Mouse (Mus musculus) kidney, postnatal 0 days (tissue): ENCODE measurements at regions not wholly inside any gene's neighbourhood (a gene's known extent, or its start where the extent isn't known, plus 50 kb on each side); places are given as distances from the start of the nearest gene placed in this dataset.

ENCODE experiments used
- ATAC-seq: fragments of 200-750 bp; cut with Nextera tagmentation; replicated peaks from 2 replicates; pipeline ENCODE4 v1.8.0; 2017; ENCODE audit warnings: low read depth, moderate number of reproducible peaks, moderate TSS enrichment, moderate library complexity; ENCODE audit not compliant: low FRiP score
- DNase-seq: peaks from one replicate; pipeline ENCODE4 v3.0.0-alpha.2; 2016; ENCODE audit warnings: low spot score
- H3K27ac ChIP-seq: fragments of 300-500 bp; sonication (generic); 2 replicates; pipeline ENCODE4 v1.5.1; 2014; ENCODE audit warnings: mild to moderate bottlenecking
- H3K27me3 ChIP-seq: fragments of 300-500 bp; sonication (generic); 2 replicates; pipeline ENCODE4 v1.6.1; 2014; ENCODE audit warnings: low read length, mixed read lengths; ENCODE audit not compliant: insufficient read depth
- H3K36me3 ChIP-seq: fragments of 300-500 bp; sonication (generic); 2 replicates; pipeline ENCODE4 v1.6.1; 2014; ENCODE audit warnings: low read length, mixed read lengths; ENCODE audit not compliant: insufficient read depth
- H3K4me1 ChIP-seq: fragments of 300-500 bp; sonication (generic); replicated peaks from 2 replicates; pipeline ENCODE4 v1.6.1; 2014; ENCODE audit warnings: antibody characterized with exemption, low read length, mixed read lengths; ENCODE audit not compliant: insufficient read depth
- H3K4me2 ChIP-seq: fragments of 300-500 bp; sonication (generic); 2 replicates; pipeline ENCODE4 v1.6.1; 2014; ENCODE audit warnings: mild to moderate bottlenecking, low read length, moderate library complexity, mixed read lengths
- H3K4me3 ChIP-seq: fragments of 300-500 bp; sonication (generic); replicated peaks from 2 replicates; pipeline ENCODE4 v1.5.1; 2014; ENCODE audit warnings: low read depth, low read length
- H3K9ac ChIP-seq: fragments of 300-500 bp; sonication (generic); 2 replicates; pipeline ENCODE4 v1.6.1; 2014; ENCODE audit warnings: low read depth, low read length
- H3K9me3 ChIP-seq: fragments of 300-500 bp; sonication (generic); replicated peaks from 2 replicates; pipeline ENCODE4 v1.6.1; 2016; ENCODE audit warnings: low read length, inconsistent platforms, mixed read lengths
- CTCF ChIP-seq: IDR thresholded peaks from 2 replicates; pipeline ENCODE4 v1.5.1; 2016; ENCODE audit warnings: antibody characterized with exemption, low read depth, mild to moderate bottlenecking, moderate library complexity
- WGBS: fragments of 180-500 bp; shearing (Covaris S2); extraction: QIAGEN DNeasy Blood & Tissue Kit; methylation state at CpG from one replicate; pipeline ENCODE4 v1.1.7; 2014; 5-methylcytosine and 5-hydroxymethylcytosine counted together

DNA sequence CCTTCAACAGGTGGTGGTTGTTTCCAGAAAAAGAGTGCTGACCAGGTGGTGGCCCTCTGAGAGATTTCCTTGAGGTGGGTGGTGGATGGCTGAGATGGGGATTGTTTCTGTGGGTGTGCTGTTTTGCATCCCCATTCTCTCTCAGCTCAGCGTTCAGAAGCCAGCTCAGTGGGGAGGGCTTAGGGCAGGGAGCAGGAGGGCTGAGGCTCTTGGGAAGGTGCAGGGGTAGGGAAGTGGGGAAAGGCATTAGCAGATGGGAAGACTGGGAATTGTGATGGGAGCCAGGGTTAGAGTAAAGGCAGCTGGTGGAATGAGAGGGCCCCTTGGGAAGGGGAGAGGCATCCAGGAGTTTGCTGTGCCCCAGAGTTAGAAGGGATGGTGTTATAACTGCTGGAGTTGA lies 72.3 kb upstream of the Gjb5 start:
- Histone ChIP-seq H3K27ac (no peak overlapping the region), H3K4me1 (no peaks in the 10 kb centered on the region), H3K4me2 (no peak overlapping the region), H3K27me3 (no peaks in the 10 kb centered on the region), H3K36me3 (no peaks in the 10 kb centered on the region), H3K4me3 (no peak overlapping the region), H3K9ac (no peak overlapping the region), H3K9me3 (no peaks in the 10 kb centered on the region)
- ATAC-seq (no peak), DNase-seq (no peak)
- 0% methylated on average over 1 of the region's 1 CpGs for WGBS
- TF ChIP-seq CTCF = no peak

DNA sequence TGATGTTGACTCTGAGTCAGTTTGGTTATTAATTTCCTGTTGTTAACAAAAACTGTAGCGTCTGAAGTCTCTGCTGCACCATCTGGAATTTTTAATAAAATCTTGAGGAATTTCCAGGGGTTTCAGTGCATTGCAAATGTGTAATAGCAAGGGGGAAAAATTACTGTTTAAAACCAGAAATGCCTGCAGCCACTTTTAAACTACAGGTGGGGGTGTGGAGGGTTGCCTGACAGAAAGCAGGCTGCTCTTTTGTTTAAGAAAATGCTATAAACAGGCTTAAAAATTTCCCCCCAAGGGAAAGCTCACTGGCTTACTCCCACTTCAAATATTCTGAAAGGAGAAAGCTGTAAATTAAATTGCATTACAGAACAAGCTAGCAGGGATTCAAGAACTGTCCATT lies 71.8 kb upstream of the Gjb5 start:
- peak; percentile 32 for DNase-seq
- no peak for ATAC-seq
- TF ChIP-seq CTCF = no peak
- Histone ChIP-seq H3K9me3 (no peaks in the 10 kb centered on the region), H3K4me2 (no peak overlapping the region), H3K4me1 (no peaks in the 10 kb centered on the region), H3K36me3 (no peaks in the 10 kb centered on the region), H3K27me3 (no peaks in the 10 kb centered on the region), H3K9ac (no peak overlapping the region), H3K27ac (no peak overlapping the region), H3K4me3 (no peak overlapping the region)
- WGBS = 49% methylated on average over 1 of the region's 1 CpGs

DNA sequence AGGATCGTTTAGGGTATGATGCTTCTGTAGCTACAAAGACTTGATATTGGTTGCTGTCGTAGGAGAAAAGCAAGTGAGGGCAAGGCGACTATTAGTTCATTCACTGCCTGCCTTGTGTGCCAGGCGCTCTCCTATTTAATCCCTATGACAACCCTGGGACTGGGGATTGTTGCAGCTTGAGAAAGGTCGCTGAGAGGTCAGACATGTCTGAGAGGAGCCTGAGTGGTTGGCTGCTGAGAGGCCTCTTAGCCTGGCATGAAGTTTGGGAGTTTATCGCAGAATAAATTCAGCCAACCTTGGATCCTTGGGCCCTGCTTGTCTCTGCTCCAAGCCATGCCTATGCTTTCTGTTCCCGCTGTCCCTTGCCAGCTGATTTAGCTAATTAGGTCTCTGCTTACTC lies 65.9 kb upstream of the Gjb5 start:
- WGBS = 87% methylated on average over 7 of the region's 7 CpGs
- Histone ChIP-seq H3K4me1 (no peaks in the 10 kb centered on the region), H3K36me3 (no peaks in the 10 kb centered on the region), H3K4me2 (no peak overlapping the region), H3K9me3 (no peaks in the 10 kb centered on the region), H3K4me3 (no peak overlapping the region), H3K27ac (no peak overlapping the region), H3K9ac (no peak overlapping the region), H3K27me3 (no peaks in the 10 kb centered on the region)
- ATAC-seq = no peak
- no peak for DNase-seq
- TF ChIP-seq CTCF = no peak

DNA sequence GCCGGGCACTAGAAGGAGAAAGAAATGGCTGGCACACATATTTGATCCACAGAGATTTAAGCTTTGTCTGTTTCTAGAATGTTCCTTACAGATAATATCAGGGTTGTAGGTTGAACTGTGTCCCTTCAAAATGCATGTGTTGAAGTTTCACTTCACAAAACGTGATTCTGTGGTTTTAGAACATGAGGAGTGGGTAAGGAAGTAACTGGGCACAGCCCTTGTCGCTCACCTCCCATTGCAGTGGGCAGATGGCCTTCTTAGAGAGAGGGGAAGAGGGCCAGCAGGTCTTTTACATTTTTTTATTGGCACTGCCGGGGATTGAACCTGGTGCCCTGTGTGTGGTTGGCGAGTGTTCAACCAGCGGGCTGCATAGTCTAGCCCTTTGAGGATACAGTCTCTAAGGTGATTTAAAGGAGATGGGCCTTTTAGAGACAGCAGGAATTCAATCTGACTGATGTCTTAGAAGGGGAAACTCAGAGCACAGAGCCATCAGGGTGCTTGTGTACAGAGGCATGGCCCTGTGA lies 64.0 kb upstream of the Gjb5 start:
- 83% methylated on average over 6 of the region's 6 CpGs for WGBS
- no peaks in the 10 kb centered on the region for H3K27me3 ChIP-seq
- H3K9me3 ChIP-seq = no peaks in the 10 kb centered on the region
- TF ChIP-seq CTCF = no peak
- H3K4me1 ChIP-seq = no peaks in the 10 kb centered on the region
- H3K36me3 ChIP-seq = no peaks in the 10 kb centered on the region
- H3K27ac ChIP-seq = no peak overlapping the region
- no peak overlapping the region for H3K9ac ChIP-seq
- ATAC-seq (no peak), DNase-seq (no peak)
- H3K4me2 ChIP-seq = no peak overlapping the region
- no peak overlapping the region for H3K4me3 ChIP-seq

DNA sequence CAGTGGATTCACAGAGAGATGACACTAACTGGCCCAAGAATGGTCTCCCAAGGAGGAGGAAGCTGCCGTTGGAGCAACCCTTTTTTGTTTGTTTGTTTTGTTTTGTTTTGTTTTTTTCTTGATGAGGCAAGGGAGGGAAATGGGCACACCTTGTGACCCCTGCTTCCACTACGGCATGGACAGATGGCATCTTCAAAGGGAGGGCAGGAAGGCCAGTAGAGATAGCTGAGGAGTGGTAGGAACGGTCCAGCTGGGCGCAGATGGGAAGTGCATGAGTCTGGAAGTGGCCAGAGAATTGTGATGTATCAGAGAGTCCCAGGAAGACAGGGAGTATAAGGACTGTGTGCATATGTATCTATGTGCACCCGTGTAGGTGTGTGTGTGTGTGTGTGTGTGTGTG lies 63.1 kb upstream of the Gjb5 start:
- Histone ChIP-seq H3K36me3 (no peaks in the 10 kb centered on the region), H3K9me3 (no peaks in the 10 kb centered on the region), H3K4me1 (no peaks in the 10 kb centered on the region), H3K27me3 (no peaks in the 10 kb centered on the region), H3K27ac (no peak overlapping the region), H3K4me3 (no peak overlapping the region), H3K4me2 (no peak overlapping the region), H3K9ac (no peak overlapping the region)
- WGBS = 65% methylated on average over 5 of the region's 5 CpGs
- no peak for ATAC-seq
- no peak for TF ChIP-seq CTCF
- no peak for DNase-seq

DNA sequence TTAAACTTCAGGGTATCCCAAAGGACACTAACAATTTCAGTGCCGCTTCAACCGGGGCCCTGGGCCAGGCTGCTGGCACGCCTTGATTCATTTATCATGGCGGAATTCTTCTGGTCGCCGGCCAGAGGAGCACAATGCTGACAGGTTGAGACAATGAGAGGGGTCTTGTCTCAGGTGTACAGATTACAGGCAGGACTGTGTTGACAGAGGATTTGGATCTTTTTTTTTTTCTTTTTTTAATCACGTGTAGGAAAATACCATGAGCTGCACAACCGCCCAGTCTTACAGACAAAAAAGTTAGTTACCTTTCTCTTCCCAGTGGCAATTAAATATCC lies 61.8 kb upstream of the Gjb5 start:
- no peak for TF ChIP-seq CTCF
- peak overlapping the region; percentile 16; the same call in 1 of the 2 replicates for H3K4me2 ChIP-seq
- no peaks in the 10 kb centered on the region for H3K27me3 ChIP-seq
- DNase-seq = no peak
- WGBS = 37% methylated on average over 8 of the region's 8 CpGs
- no peak overlapping the region for H3K4me3 ChIP-seq
- H3K27ac ChIP-seq = no peak overlapping the region
- H3K9me3 ChIP-seq = no peaks in the 10 kb centered on the region
- H3K4me1 ChIP-seq = no peaks in the 10 kb centered on the region
- H3K36me3 ChIP-seq = no peaks in the 10 kb centered on the region
- H3K9ac ChIP-seq = no peak overlapping the region
- no peak for ATAC-seq

DNA sequence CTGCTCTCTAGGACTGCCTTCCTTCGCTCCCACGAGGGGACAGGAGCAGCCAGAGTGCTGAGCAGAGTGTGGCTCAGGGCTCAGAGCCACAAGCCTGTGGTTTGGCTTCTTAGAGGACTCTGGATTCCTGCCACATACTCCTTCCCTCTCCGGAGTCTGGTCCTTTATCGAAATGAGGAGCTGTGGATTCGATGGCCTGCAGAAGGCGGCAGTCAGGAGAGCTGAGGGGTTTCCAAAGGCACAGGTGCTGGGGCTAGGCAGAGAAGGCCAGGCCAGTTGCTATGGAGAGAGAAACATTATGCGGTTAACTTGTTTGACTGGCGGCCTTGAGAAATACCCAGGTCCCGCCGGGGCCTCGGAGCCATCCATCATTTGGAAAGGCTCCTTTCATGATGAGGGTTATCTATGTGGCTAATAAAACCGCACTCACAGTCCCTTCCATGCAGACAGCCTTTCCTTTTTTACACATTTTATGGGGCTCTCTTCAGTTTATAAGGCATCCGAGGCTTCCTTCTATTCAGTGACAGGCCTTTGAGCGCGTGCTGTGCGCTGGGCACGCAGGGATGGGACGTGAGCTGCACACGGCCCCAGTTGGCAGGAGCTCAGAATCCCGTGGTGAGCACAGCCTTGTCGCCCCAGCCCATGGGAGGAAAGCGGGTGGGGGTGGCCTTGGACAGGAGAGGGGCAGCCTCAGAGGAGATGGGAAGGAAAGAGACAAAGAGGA lies 61.2 kb upstream of the Gjb5 start:
- no peaks in the 10 kb centered on the region for H3K9me3 ChIP-seq
- ATAC-seq (no peak; the same call in 1 of the 2 replicates), DNase-seq (peak; percentile 73)
- no peak overlapping the region for H3K9ac ChIP-seq
- H3K27me3 ChIP-seq = no peaks in the 10 kb centered on the region
- H3K4me3 ChIP-seq = no peak overlapping the region
- H3K4me1 ChIP-seq = no peaks in the 10 kb centered on the region
- peak overlapping the region; percentile 16; the same call in 1 of the 2 replicates for H3K4me2 ChIP-seq
- 9% methylated on average over 22 of the region's 22 CpGs for WGBS
- no peaks in the 10 kb centered on the region for H3K36me3 ChIP-seq
- no peak overlapping the region for H3K27ac ChIP-seq
- TF ChIP-seq CTCF = no peak
